Mouse (Mus musculus) 416B (cell line): ENCODE measurements around the gene Ptprb.

Experiments
- DNase-seq: peaks from one replicate; pipeline ENCODE4 v3.0.0; 2011; ENCODE audit warnings: low read depth

The Ptprb gene

GRCm38 (mm10) chr10:116275280-116275679 lies at the start of gene Ptprb:
Gene Ptprb, plus strand, starts transcription at chr10:116275523.
- no peak for DNase-seq

- DNase-seq: no peak
These were observed 40.0 kb upstream of the Ptprb start for GRCm38 (mm10) chr10:116235299-116235698.

- DNase-seq: no peak
These were observed 33.1 kb upstream of the Ptprb start for GRCm38 (mm10) chr10:116242200-116242599.

GRCm38 (mm10) chr10:116243373-116243772 lies 31.9 kb upstream of the Ptprb start:
- DNase-seq: no peak

- DNase-seq: no peak
These were observed 29.7 kb upstream of the Ptprb start for GRCm38 (mm10) chr10:116245632-116246031.

GRCm38 (mm10) chr10:116252668-116253067 lies 22.7 kb upstream of the Ptprb start:
- DNase-seq: no peak

GRCm38 (mm10) chr10:116253972-116254371 lies 21.4 kb upstream of the Ptprb start:
- DNase-seq: no peak

GRCm38 (mm10) chr10:116259298-116259697 lies 16.0 kb upstream of the Ptprb start:
- no peak for DNase-seq

GRCm38 (mm10) chr10:116260658-116261433 lies 14.5 kb upstream of the Ptprb start:
- no peak for DNase-seq

- DNase-seq: no peak
These were observed 13.8 kb upstream of the Ptprb start for GRCm38 (mm10) chr10:116261559-116261958.

GRCm38 (mm10) chr10:116264521-116264920 lies 10.8 kb upstream of the Ptprb start:
- no peak for DNase-seq

- DNase-seq: no peak
These were observed 8.5 kb upstream of the Ptprb start for GRCm38 (mm10) chr10:116266561-116267433.

GRCm38 (mm10) chr10:116267434-116267822 lies 7.9 kb upstream of the Ptprb start:
- no peak for DNase-seq

- no peak for DNase-seq
These were observed 7.0 kb upstream of the Ptprb start for GRCm38 (mm10) chr10:116268343-116268742.

- no peak for DNase-seq
These were observed 4.5 kb upstream of the Ptprb start for GRCm38 (mm10) chr10:116270646-116271469.

GRCm38 (mm10) chr10:116271470-116271915 lies 3.8 kb upstream of the Ptprb start:
- DNase-seq: no peak

GRCm38 (mm10) chr10:116272156-116272555 lies 3.2 kb upstream of the Ptprb start:
- DNase-seq: no peak

- no peak for DNase-seq
These were observed 11.5 kb downstream of the Ptprb start for GRCm38 (mm10) chr10:116286697-116287344.

- DNase-seq: no peak
These were observed 12.8 kb downstream of the Ptprb start for GRCm38 (mm10) chr10:116288130-116288529.

GRCm38 (mm10) chr10:116290483-116290882 lies 15.2 kb downstream of the Ptprb start:
- DNase-seq: no peak

- DNase-seq: no peak
These were observed 15.9 kb downstream of the Ptprb start for GRCm38 (mm10) chr10:116291153-116291755.
